Mouse (Mus musculus): ENCODE measurements around the gene Gm20696. TPM values are rescaled to one million over a fixed set of nuclear protein-coding genes. Genes with fewer than 3 reads are reported as not detected.

Gm20696 gene
- polyA plus RNA-seq, 1 experiment from 2014 or later = 3.0 TPM

DNA sequence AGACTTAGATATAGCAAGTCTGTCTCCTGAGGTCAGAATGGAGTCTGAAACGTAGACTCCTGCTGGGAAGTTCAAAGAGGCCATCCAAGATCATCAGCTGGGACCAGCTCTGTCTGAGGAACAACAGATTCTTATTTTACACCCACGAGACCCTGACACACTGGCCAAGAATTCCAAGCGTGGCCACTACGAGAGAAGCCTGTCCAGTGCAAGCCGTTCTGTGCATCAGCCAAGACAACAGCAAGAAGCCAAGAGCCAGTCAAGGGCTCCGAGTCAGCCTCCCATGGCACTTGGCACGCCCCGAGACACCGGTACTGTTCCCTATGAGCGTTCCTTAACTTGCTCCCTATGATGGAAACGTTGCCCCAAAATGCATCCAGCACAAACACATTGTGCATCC, 338.9 kb downstream of the Gm20696 start:
- Histone ChIP-seq H3K9me3 (ENCODE audit: control insufficient read depth, low read length) (no peaks in the 10 kb centered on the region), H3K4me1 (ENCODE audit: control insufficient read depth, insufficient read depth, low read length) (no peaks in the 10 kb centered on the region), H3K27me3 (ENCODE audit: control insufficient read depth, insufficient read depth, low read length) (no peaks in the 10 kb centered on the region), H3K27ac (ENCODE audit: low read depth, low read length) (no peak overlapping the region), H3K4me2 (ENCODE audit: low read depth, low read length) (no peak overlapping the region), H3K4me3 (ENCODE audit: low read depth, low read length) (no peak overlapping the region), H3K36me3 (ENCODE audit: control insufficient read depth, insufficient read depth, low read length) (no peaks in the 10 kb centered on the region), H3K9ac (replicated peaks; ENCODE audit: low read depth, low read length) (no peak overlapping the region)
- 86% methylated on average over 11 of the region's 11 CpGs for WGBS
- no peak for ATAC-seq (ENCODE audit: low read depth)

- H3K4me3 ChIP-seq (ENCODE audit: low read depth, low read length) = no peak overlapping the region
- H3K36me3 ChIP-seq (ENCODE audit: control insufficient read depth, insufficient read depth, low read length) = no peaks in the 10 kb centered on the region
- H3K27me3 ChIP-seq (ENCODE audit: control insufficient read depth, insufficient read depth, low read length) = no peaks in the 10 kb centered on the region
- no peak overlapping the region for H3K27ac ChIP-seq (ENCODE audit: low read depth, low read length)
- no peaks in the 10 kb centered on the region for H3K4me1 ChIP-seq (ENCODE audit: control insufficient read depth, insufficient read depth, low read length)
- H3K9ac ChIP-seq (replicated peaks; ENCODE audit: low read depth, low read length) = no peak overlapping the region
- no peaks in the 10 kb centered on the region for H3K9me3 ChIP-seq (ENCODE audit: control insufficient read depth, low read length)
- no peak for ATAC-seq (ENCODE audit: low read depth)
- no peak overlapping the region for H3K4me2 ChIP-seq (ENCODE audit: low read depth, low read length)
- WGBS = 100% methylated on average over 2 of the region's 2 CpGs
Observed at GRCm38 (mm10) chr6:99325881-99326280, 340.7 kb downstream of the Gm20696 start.

- 96% methylated on average over 5 of the region's 5 CpGs for WGBS
- Histone ChIP-seq H3K9ac (replicated peaks; ENCODE audit: low read depth, low read length) (no peak overlapping the region), H3K36me3 (ENCODE audit: control insufficient read depth, insufficient read depth, low read length) (no peaks in the 10 kb centered on the region), H3K4me1 (ENCODE audit: control insufficient read depth, insufficient read depth, low read length) (no peaks in the 10 kb centered on the region), H3K27me3 (ENCODE audit: control insufficient read depth, insufficient read depth, low read length) (no peaks in the 10 kb centered on the region), H3K27ac (ENCODE audit: low read depth, low read length) (no peak overlapping the region), H3K4me2 (ENCODE audit: low read depth, low read length) (no peak overlapping the region), H3K4me3 (ENCODE audit: low read depth, low read length) (no peak overlapping the region), H3K9me3 (ENCODE audit: control insufficient read depth, low read length) (no peaks in the 10 kb centered on the region)
- no peak for ATAC-seq (ENCODE audit: low read depth)
Observed at GRCm38 (mm10) chr6:99325461-99325860, 341.1 kb downstream of the Gm20696 start.

DNA sequence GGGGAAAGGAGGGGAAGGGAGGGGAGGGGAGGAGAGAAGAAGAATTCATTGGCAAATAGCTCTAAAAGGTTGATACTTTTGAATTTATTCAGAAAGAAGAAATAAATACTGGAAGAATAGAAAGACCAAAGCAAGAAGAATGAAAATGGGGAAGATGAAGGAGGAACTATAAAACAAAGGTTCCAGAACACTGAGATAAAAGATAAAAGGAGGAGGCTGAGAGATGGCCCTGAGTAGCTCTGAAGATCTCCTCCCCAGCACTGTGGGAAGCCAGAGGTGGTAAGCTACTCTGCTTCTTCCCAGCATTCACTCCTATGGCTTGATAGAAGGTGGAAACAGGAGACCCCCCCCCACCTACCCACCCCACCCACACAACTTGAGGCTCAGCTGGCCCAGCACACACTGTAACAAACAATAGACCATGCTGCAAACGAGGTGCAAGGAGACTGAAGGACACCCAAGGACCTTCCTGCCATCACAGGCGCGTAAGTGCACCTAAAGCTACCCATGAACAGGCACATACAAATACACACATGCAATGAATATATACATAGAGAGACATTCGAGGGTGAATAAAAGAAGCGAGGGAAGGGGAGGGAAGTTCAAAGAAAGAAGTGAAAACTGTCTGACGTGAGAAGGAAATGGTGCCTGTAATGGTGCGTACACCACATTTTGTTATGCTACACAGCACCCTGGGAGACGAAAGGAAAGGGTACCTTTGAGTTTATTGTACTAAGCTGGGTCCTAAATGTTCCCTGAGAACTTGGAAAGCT, 344.3 kb downstream of the Gm20696 start:
- Histone ChIP-seq H3K9ac (replicated peaks; ENCODE audit: low read depth, low read length) (no peak overlapping the region), H3K9me3 (ENCODE audit: control insufficient read depth, low read length) (no peaks in the 10 kb centered on the region), H3K4me2 (ENCODE audit: low read depth, low read length) (no peak overlapping the region), H3K4me3 (ENCODE audit: low read depth, low read length) (no peak overlapping the region), H3K4me1 (ENCODE audit: control insufficient read depth, insufficient read depth, low read length) (peaks cover 5% of the 10 kb centered on the region; the same call in 1 of the 2 replicates), H3K27me3 (ENCODE audit: control insufficient read depth, insufficient read depth, low read length) (no peaks in the 10 kb centered on the region), H3K36me3 (ENCODE audit: control insufficient read depth, insufficient read depth, low read length) (no peaks in the 10 kb centered on the region), H3K27ac (ENCODE audit: low read depth, low read length) (no peak overlapping the region)
- WGBS = 73% methylated on average over 8 of the region's 8 CpGs
- ATAC-seq (ENCODE audit: low read depth) = no peak

- ATAC-seq (ENCODE audit: low read depth) = no peak
- Histone ChIP-seq H3K36me3 (ENCODE audit: control insufficient read depth, insufficient read depth, low read length) (no peaks in the 10 kb centered on the region), H3K27ac (ENCODE audit: low read depth, low read length) (no peak overlapping the region), H3K27me3 (ENCODE audit: control insufficient read depth, insufficient read depth, low read length) (no peaks in the 10 kb centered on the region), H3K4me1 (ENCODE audit: control insufficient read depth, insufficient read depth, low read length) (peaks cover 5% of the 10 kb centered on the region; the same call in 1 of the 2 replicates), H3K9me3 (ENCODE audit: control insufficient read depth, low read length) (no peaks in the 10 kb centered on the region), H3K9ac (replicated peaks; ENCODE audit: low read depth, low read length) (no peak overlapping the region), H3K4me2 (ENCODE audit: low read depth, low read length) (no peak overlapping the region), H3K4me3 (ENCODE audit: low read depth, low read length) (no peak overlapping the region)
- 54% methylated on average over 8 of the region's 8 CpGs for WGBS
Observed at GRCm38 (mm10) chr6:99320444-99320843, 346.2 kb downstream of the Gm20696 start.

GRCm38 (mm10) chr6:99319415-99320405, 346.9 kb downstream of the Gm20696 start:
- H3K9ac ChIP-seq (replicated peaks; ENCODE audit: low read depth, low read length) = no peak overlapping the region
- 55% methylated on average over 19 of the region's 19 CpGs for WGBS
- no peak overlapping the region for H3K4me2 ChIP-seq (ENCODE audit: low read depth, low read length)
- no peak for ATAC-seq (ENCODE audit: low read depth)
- H3K27ac ChIP-seq (ENCODE audit: low read depth, low read length) = no peak overlapping the region
- peaks cover 5% of the 10 kb centered on the region; the same call in 1 of the 2 replicates for H3K4me1 ChIP-seq (ENCODE audit: control insufficient read depth, insufficient read depth, low read length)
- H3K36me3 ChIP-seq (ENCODE audit: control insufficient read depth, insufficient read depth, low read length) = no peaks in the 10 kb centered on the region
- no peaks in the 10 kb centered on the region for H3K27me3 ChIP-seq (ENCODE audit: control insufficient read depth, insufficient read depth, low read length)
- no peaks in the 10 kb centered on the region for H3K9me3 ChIP-seq (ENCODE audit: control insufficient read depth, low read length)
- H3K4me3 ChIP-seq (ENCODE audit: low read depth, low read length) = no peak overlapping the region

- 66% methylated on average over 3 of the region's 3 CpGs for WGBS
- Histone ChIP-seq H3K4me2 (ENCODE audit: low read depth, low read length) (no peak overlapping the region), H3K27me3 (ENCODE audit: control insufficient read depth, insufficient read depth, low read length) (no peaks in the 10 kb centered on the region), H3K27ac (ENCODE audit: low read depth, low read length) (no peak overlapping the region), H3K4me1 (ENCODE audit: control insufficient read depth, insufficient read depth, low read length) (no peaks in the 10 kb centered on the region), H3K4me3 (ENCODE audit: low read depth, low read length) (no peak overlapping the region), H3K9ac (replicated peaks; ENCODE audit: low read depth, low read length) (no peak overlapping the region), H3K36me3 (ENCODE audit: control insufficient read depth, insufficient read depth, low read length) (no peaks in the 10 kb centered on the region), H3K9me3 (ENCODE audit: control insufficient read depth, low read length) (no peaks in the 10 kb centered on the region)
- ATAC-seq (ENCODE audit: low read depth) = no peak
Observed at GRCm38 (mm10) chr6:99314746-99315145, 351.9 kb downstream of the Gm20696 start.

GRCm38 (mm10) chr6:99310529-99310928, 356.1 kb downstream of the Gm20696 start:
- H3K9ac ChIP-seq (replicated peaks; ENCODE audit: low read depth, low read length) = no peak overlapping the region
- H3K4me1 ChIP-seq (ENCODE audit: control insufficient read depth, insufficient read depth, low read length) = no peaks in the 10 kb centered on the region
- no peak overlapping the region for H3K4me3 ChIP-seq (ENCODE audit: low read depth, low read length)
- H3K27me3 ChIP-seq (ENCODE audit: control insufficient read depth, insufficient read depth, low read length) = no peaks in the 10 kb centered on the region
- H3K36me3 ChIP-seq (ENCODE audit: control insufficient read depth, insufficient read depth, low read length) = no peaks in the 10 kb centered on the region
- H3K9me3 ChIP-seq (ENCODE audit: control insufficient read depth, low read length) = no peaks in the 10 kb centered on the region
- ATAC-seq (ENCODE audit: low read depth) = no peak
- no peak overlapping the region for H3K27ac ChIP-seq (ENCODE audit: low read depth, low read length)
- WGBS = 24% methylated on average over 12 of the region's 12 CpGs
- no peak overlapping the region for H3K4me2 ChIP-seq (ENCODE audit: low read depth, low read length)

DNA sequence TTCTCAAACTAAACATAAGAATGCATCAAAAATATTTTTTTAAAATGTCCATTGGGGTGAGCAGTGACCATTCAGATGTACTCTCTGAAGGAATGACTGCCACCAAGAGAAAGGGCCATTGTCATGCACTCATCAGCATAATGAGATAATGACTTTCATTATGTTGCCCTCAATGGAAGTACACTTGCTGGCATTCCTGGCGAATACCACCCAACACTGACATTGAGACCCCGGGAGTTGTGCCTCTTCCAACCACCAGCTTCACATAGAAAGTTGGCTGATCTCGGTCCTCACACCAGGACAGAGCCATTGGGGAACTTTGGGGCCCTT, 356.5 kb downstream of the Gm20696 start:
- Histone ChIP-seq H3K4me1 (ENCODE audit: control insufficient read depth, insufficient read depth, low read length) (no peaks in the 10 kb centered on the region), H3K27me3 (ENCODE audit: control insufficient read depth, insufficient read depth, low read length) (no peaks in the 10 kb centered on the region), H3K4me2 (ENCODE audit: low read depth, low read length) (no peak overlapping the region), H3K9ac (replicated peaks; ENCODE audit: low read depth, low read length) (no peak overlapping the region), H3K36me3 (ENCODE audit: control insufficient read depth, insufficient read depth, low read length) (no peaks in the 10 kb centered on the region), H3K4me3 (ENCODE audit: low read depth, low read length) (no peak overlapping the region), H3K27ac (ENCODE audit: low read depth, low read length) (no peak overlapping the region), H3K9me3 (ENCODE audit: control insufficient read depth, low read length) (no peaks in the 10 kb centered on the region)
- 29% methylated on average over 3 of the region's 3 CpGs for WGBS
- ATAC-seq (ENCODE audit: low read depth) = no peak
